Mouse (Mus musculus): Measurements from ENCODE around the gene Mcpt9. TPM values are rescaled to one million over a fixed set of nuclear protein-coding genes. Genes with fewer than 3 reads are reported as not detected.
"Not testable (repeated sequence)": the region's sequence is repeated elsewhere in the genome, so short reads cannot be mapped to it uniquely, and the experiment has no call there.

The Mcpt9 gene
- polyA plus RNA-seq (2015; fragmentation: Nextera tagmentation; extraction: Ambion mirVana) = not detected in 2 replicates

DNA sequence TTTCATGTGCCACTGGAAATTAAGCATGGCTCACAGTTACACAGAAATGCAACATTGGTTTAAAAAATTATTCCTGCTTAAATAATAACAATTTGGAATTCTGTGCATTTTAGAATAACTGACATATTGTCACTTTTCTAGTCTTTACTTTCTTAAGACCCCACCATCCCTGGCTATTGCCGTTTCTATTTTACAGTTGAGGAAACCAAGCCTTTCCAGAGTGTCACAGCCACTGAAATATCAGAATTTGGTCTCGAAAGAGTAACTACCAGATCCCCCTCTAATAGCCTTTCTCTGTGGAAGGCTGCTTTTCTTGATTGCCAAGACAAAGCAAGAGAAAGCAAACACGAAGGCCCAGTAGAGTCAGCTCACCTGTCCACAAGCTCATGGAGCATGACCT, at the start of gene Mcpt9:
Gene Mcpt9, minus strand, starts transcription at position 101 of the 400 bp plus-strand sequence.
- H3K4me3 ChIP-seq; H3K4me2 ChIP-seq (replicated peaks); H3K36me3 ChIP-seq; ATAC-seq (replicated peaks); H3K9me3 ChIP-seq; H3K4me1 ChIP-seq; H3K27ac ChIP-seq (replicated peaks); H3K9ac ChIP-seq (replicated peaks); H3K27me3 ChIP-seq: not testable (repeated sequence)
- WGBS = 86% methylated on average over 3 of the region's 3 CpGs

DNA sequence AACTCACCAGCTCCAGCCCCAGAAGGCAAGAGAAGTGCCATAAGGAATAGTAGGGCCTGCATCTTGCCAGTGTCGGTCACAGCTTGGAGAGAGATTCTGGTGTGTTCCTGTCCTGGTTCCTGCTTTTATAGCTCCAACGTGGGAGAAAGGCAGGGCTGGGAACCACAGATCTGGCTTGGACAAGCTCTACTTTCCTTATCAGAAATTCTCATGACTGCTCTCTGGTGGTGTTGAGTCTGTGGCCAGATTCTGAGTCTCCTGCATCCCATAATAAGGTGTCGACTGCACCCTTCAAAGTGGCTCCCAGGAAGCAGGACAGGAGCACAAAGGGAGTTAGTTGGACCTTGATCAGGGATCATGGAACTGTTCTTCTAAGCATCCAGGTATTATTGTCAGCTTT, 31.9 kb upstream of the Mcpt9 start, which contains the start of gene Mcpt4:
Gene Mcpt4, minus strand, starts transcription at position 101 of the 400 bp plus-strand sequence.
- WGBS = 75% methylated on average over 3 of the region's 3 CpGs
- not testable (repeated sequence) for H3K4me1 ChIP-seq; H3K4me3 ChIP-seq; H3K9ac ChIP-seq (replicated peaks); H3K27me3 ChIP-seq; H3K9me3 ChIP-seq; ATAC-seq (replicated peaks); H3K27ac ChIP-seq (replicated peaks); H3K36me3 ChIP-seq; H3K4me2 ChIP-seq (replicated peaks)

- no peaks in the 10 kb centered on the region for H3K27me3 ChIP-seq
- no peaks in the 10 kb centered on the region for H3K36me3 ChIP-seq
- no peak for ATAC-seq (replicated peaks)
- H3K4me1 ChIP-seq = no peaks in the 10 kb centered on the region
- H3K9me3 ChIP-seq = no peaks in the 10 kb centered on the region
- 94% methylated on average over 4 of the region's 4 CpGs for WGBS
- no peak overlapping the region for H3K27ac ChIP-seq (replicated peaks)
- no peak overlapping the region for H3K4me2 ChIP-seq (replicated peaks)
- no peak overlapping the region for H3K4me3 ChIP-seq
- no peak overlapping the region for H3K9ac ChIP-seq (replicated peaks)
Measured at GRCm38 (mm10) chr14:56057722-56058121, 27.4 kb upstream of the Mcpt9 start.

- no peak for ATAC-seq (replicated peaks)
- Histone ChIP-seq H3K9me3 (no peaks in the 10 kb centered on the region), H3K4me2 (replicated peaks) (no peak overlapping the region), H3K4me3 (no peak overlapping the region), H3K36me3 (no peaks in the 10 kb centered on the region), H3K9ac (replicated peaks) (no peak overlapping the region), H3K4me1 (no peaks in the 10 kb centered on the region), H3K27me3 (no peaks in the 10 kb centered on the region), H3K27ac (replicated peaks) (no peak overlapping the region)
- WGBS = 89% methylated on average over 3 of the region's 3 CpGs
Measured at GRCm38 (mm10) chr14:56055408-56055807, 25.1 kb upstream of the Mcpt9 start.

DNA sequence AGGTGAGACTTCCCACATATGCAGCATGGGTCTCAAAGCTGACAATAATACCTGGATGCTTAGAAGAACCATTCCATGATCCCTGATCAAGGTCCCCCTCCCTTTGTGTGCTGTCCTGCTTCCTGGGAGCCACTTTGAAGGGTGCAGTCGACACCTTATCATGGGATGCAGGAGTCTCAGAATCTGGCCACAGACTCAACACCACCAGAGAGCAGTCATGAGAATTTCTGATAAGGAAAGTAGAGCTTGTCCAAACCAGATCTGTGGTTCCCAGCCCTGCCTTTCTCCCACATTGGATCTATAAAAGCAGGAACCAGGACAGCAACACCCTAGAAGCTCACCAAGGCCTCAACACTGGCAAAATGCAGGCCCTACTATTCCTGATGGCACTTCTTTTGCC, 11.5 kb upstream of the Mcpt9 start, which contains the start of gene Mcpt2:
Gene Mcpt2, plus strand, starts transcription at position 250 of the 400 bp plus-strand sequence.
- H3K27me3 ChIP-seq; H3K36me3 ChIP-seq; H3K9me3 ChIP-seq; H3K4me2 ChIP-seq (replicated peaks); H3K9ac ChIP-seq (replicated peaks); H3K27ac ChIP-seq (replicated peaks); H3K4me3 ChIP-seq; ATAC-seq (replicated peaks); H3K4me1 ChIP-seq: not testable (repeated sequence)
- 74% methylated on average over 1 of the region's 1 CpGs for whole genome bisulfite sequencing

DNA sequence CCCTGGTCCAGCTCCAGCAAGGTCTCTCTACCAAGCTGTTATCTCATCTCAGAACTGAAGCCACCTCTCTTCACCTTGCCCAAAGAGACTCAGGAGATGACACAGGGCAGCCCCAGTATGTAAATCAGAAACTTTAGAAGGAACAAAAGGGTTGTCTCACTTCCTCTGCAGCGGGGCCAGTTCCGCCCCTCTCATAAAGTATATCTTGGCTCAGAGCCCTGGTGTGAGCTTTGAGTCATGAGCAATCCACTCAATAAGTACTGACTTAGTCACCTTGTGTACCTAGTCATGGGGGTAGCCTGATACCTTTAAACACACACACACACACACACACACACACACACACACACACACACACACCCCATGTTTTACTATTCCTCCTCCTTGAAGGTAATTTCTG, 4.1 kb upstream of the Mcpt9 start:
- Histone ChIP-seq H3K36me3 (no peaks in the 10 kb centered on the region), H3K27me3 (no peaks in the 10 kb centered on the region), H3K9me3 (no peaks in the 10 kb centered on the region), H3K4me2 (replicated peaks) (no peak overlapping the region), H3K4me3 (no peak overlapping the region), H3K4me1 (no peaks in the 10 kb centered on the region), H3K9ac (replicated peaks) (no peak overlapping the region), H3K27ac (replicated peaks) (no peak overlapping the region)
- 89% methylated on average over 2 of the region's 2 CpGs for WGBS
- no peak for ATAC-seq (replicated peaks)

DNA sequence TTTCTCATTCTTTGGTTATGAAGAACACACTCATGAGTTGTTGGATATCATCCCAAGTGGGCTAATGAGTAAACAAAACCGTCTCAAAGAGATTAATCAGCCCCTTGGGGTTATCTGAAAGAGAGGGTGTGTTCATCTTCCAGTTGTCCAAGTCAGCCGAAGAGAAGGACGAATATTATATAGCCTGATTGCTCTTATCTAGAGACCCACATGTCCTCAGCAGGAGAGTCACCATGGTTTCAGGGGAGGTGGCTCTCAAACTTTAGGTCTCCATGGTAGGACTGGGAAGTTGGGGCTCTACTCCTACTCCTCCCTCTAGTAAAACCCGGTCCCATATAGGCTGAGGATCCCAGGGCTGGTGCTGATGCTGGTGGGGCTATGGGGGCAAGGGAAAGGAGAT, 9.0 kb downstream of the Mcpt9 start:
- not testable (repeated sequence) for H3K4me1 ChIP-seq; H3K27ac ChIP-seq (replicated peaks); H3K4me3 ChIP-seq; ATAC-seq (replicated peaks); H3K9ac ChIP-seq (replicated peaks); H3K36me3 ChIP-seq; H3K4me2 ChIP-seq (replicated peaks); H3K9me3 ChIP-seq; H3K27me3 ChIP-seq
- 89% methylated on average over 4 of the region's 4 CpGs for WGBS

GRCm38 (mm10) chr14:56019446-56019845, 10.8 kb downstream of the Mcpt9 start:
- H3K4me2 ChIP-seq (replicated peaks) = no peak overlapping the region
- no peak overlapping the region for H3K9ac ChIP-seq (replicated peaks)
- H3K4me3 ChIP-seq = no peak overlapping the region
- no peaks in the 10 kb centered on the region for H3K9me3 ChIP-seq
- 67% methylated on average over 1 of the region's 1 CpGs for WGBS
- H3K27ac ChIP-seq (replicated peaks) = no peak overlapping the region
- H3K27me3 ChIP-seq = no peaks in the 10 kb centered on the region
- ATAC-seq (replicated peaks) = no peak
- H3K4me1 ChIP-seq = no peaks in the 10 kb centered on the region
- no peaks in the 10 kb centered on the region for H3K36me3 ChIP-seq

DNA sequence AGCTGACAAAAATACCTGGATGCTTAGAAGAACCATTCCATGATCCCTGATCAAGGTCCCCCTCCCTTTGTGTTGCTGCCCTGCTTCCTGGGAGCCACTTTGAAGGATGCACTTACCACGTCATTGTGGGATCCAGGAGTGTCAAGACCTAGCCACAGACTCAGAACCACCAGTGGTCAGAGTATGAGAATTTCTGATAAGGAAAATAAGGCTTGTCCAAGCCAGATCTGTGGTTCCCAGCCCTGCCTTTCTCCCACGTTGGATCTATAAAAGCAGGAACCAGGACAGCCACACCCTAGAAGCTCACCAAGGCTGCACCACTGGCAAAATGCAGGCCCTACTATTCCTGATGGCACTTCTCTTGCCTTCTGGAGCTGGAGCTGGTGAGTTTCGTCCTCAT, 12.6 kb downstream of the Mcpt9 start, which contains the start of gene Mcpt1:
Gene Mcpt1, plus strand, starts transcription at position 301 of the 400 bp plus-strand sequence.
- not testable (repeated sequence) for H3K4me2 ChIP-seq (replicated peaks); ATAC-seq (replicated peaks); H3K4me1 ChIP-seq; H3K9ac ChIP-seq (replicated peaks); H3K4me3 ChIP-seq; H3K36me3 ChIP-seq; H3K27ac ChIP-seq (replicated peaks); H3K27me3 ChIP-seq; H3K9me3 ChIP-seq
- 77% methylated on average over 3 of the region's 3 CpGs for WGBS

DNA sequence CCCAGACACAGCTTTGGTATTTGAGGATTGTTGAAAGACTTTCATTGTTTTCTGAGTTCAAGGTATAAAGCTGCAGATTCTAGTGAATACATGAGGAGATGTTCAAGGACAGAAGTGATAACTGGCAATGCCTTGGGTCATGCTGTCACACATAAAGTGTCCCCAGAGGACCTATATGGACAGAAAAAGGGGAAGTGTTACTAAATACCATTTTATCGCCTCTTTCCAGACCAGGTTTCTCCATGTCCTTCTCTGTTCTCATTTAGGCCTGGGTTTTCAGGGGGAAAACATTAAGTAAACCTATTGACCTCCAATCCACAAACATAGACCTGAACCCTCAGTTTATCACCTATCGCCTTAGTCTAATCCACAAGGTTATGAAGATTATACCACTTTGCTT, 16.4 kb downstream of the Mcpt9 start:
- no peaks in the 10 kb centered on the region for H3K36me3 ChIP-seq
- H3K9me3 ChIP-seq = no peaks in the 10 kb centered on the region
- no peaks in the 10 kb centered on the region for H3K27me3 ChIP-seq
- WGBS = 93% methylated on average over 2 of the region's 2 CpGs
- no peaks in the 10 kb centered on the region for H3K4me1 ChIP-seq
- H3K9ac ChIP-seq (replicated peaks) = no peak overlapping the region
- H3K4me2 ChIP-seq (replicated peaks) = no peak overlapping the region
- no peak overlapping the region for H3K27ac ChIP-seq (replicated peaks)
- ATAC-seq (replicated peaks) = no peak
- no peak overlapping the region for H3K4me3 ChIP-seq

DNA sequence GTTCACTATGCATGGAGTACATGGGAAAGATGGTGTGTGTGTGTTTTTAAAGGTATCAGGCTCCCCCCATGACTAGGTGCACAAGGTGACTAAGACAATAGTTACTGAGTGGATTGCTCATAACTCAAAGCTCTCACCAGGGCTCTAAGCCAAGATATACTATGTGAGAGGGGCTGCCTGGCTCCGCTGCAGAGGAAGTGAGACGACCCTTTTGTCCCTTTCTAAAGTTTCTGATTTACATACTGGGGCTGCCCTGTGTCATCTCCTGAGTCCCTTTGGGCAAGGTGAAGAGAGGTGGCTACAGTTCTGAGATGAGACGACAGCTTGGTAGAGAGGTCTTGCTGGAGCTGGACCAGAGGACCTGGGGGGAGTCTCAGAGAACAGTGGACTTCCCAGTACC, 17.1 kb downstream of the Mcpt9 start:
- 83% methylated on average over 3 of the region's 3 CpGs for WGBS
- Histone ChIP-seq H3K4me2 (replicated peaks) (no peak overlapping the region), H3K36me3 (no peaks in the 10 kb centered on the region), H3K27me3 (no peaks in the 10 kb centered on the region), H3K9me3 (no peaks in the 10 kb centered on the region), H3K9ac (replicated peaks) (no peak overlapping the region), H3K27ac (replicated peaks) (no peak overlapping the region), H3K4me3 (no peak overlapping the region), H3K4me1 (no peaks in the 10 kb centered on the region)
- no peak for ATAC-seq (replicated peaks)

- not testable (repeated sequence) for H3K9me3 ChIP-seq; H3K27ac ChIP-seq (replicated peaks); H3K4me1 ChIP-seq; H3K36me3 ChIP-seq; H3K4me2 ChIP-seq (replicated peaks); H3K9ac ChIP-seq (replicated peaks); H3K4me3 ChIP-seq; ATAC-seq (replicated peaks); H3K27me3 ChIP-seq
- 89% methylated on average over 3 of the region's 3 CpGs for WGBS
Measured at GRCm38 (mm10) chr14:55987464-55987863, 42.8 kb downstream of the Mcpt9 start.

Data from forebrain, embryonic 15.5 days (tissue).